Comparison of ENCODE assay signal across 8 mouse cellular contexts in genomic region chr10:79852107-79852789, GRCm38 (mm10). TPM values are rescaled to one million over a fixed set of nuclear protein-coding genes. Genes with fewer than 3 reads are reported as not detected.
DNase-seq lines count a peak whose midpoint lies in the region; ATAC-seq and TF ChIP-seq lines count a peak whose summit lies in the region.

No protein-coding gene starts in this region.

- intact Hi-C loops in heart, postnatal 10 days (cut with DNase I), result no loop called here

- no peaks in the 10 kb centered on the region for H3K36me3 ChIP-seq in midbrain, embryonic 15.5 days (replicated peaks)

- H3K4me3 ChIP-seq in bone marrow macrophage, adult 2 months (ENCODE audit: insufficient read depth, low read length), result peak overlapping the region; percentile 70; the same call in 1 of the 2 replicates
- peak overlapping the region; percentile 91; the same call in 1 of the 2 replicates for H3K4me3 ChIP-seq in midbrain, embryonic 15.5 days

- H3K9ac ChIP-seq in midbrain, embryonic 15.5 days, result peak overlapping the region; percentile 66

- TF ChIP-seq CTCF in bone marrow macrophage, adult 2 months (IDR thresholded peaks at IDR 0.05; ENCODE audit: low read depth, low read length), result no peak

- no peak for TF ChIP-seq POLR2A in bone marrow macrophage, adult 2 months (IDR thresholded peaks at IDR 0.05; ENCODE audit: borderline replicate concordance, low read depth, low read length)

- ATAC-seq in midbrain, embryonic 15.5 days (replicated peaks), result no peak
- ATAC-seq in granulocyte monocyte progenitor cell, adult 5-6 weeks (replicated peaks; ENCODE audit: poor library complexity, severe bottlenecking), result no peak
- no peak for ATAC-seq in erythroid progenitor cell, adult 5-6 weeks (replicated peaks; ENCODE audit: low FRiP score, poor library complexity, severe bottlenecking)

- WGBS in midbrain, embryonic 15.5 days, result 57% methylated on average over 9 of the region's 9 CpGs

- peaks cover 30% of the 10 kb centered on the region for H3K4me1 ChIP-seq in bone marrow macrophage, adult 2 months (ENCODE audit: control insufficient read depth, insufficient read depth, low read length)
- H3K4me1 ChIP-seq in midbrain, embryonic 15.5 days, result peaks cover 45% of the 10 kb centered on the region

- no peaks in the 10 kb centered on the region for H3K27me3 ChIP-seq in midbrain, embryonic 15.5 days (replicated peaks)

- peak overlapping the region; percentile 76 for H3K4me2 ChIP-seq in midbrain, embryonic 15.5 days

- H3K27ac ChIP-seq in bone marrow macrophage, adult 2 months (ENCODE audit: insufficient read depth, low read depth, low read length), result peak overlapping the region; percentile 97
- H3K27ac ChIP-seq in midbrain, embryonic 15.5 days, result peak overlapping the region; percentile 99

- no peaks in the 10 kb centered on the region for H3K9me3 ChIP-seq in midbrain, embryonic 15.5 days

- peak; percentile 47 for DNase-seq in cerebellum, adult 11-12 months
- no peak for DNase-seq in cerebellum, postnatal 14 days
- DNase-seq in heart, postnatal 10 days, result peak; percentile 68
- peak; percentile 69 to 78 for DNase-seq in kidney, postnatal 4 days

RNA-seq across cellular contexts. Expression of gene Ptbp1, which starts 2.0 kb away (rescaled TPM):
- polyA plus RNA-seq in bone marrow macrophage, adult 2 months (2012; ENCODE audit: insufficient read depth, insufficient read length, missing spikeins), result 129 and 141 TPM in 2 replicates
- 100 to 1,000 TPM; 144 to 145 TPM for total RNA-seq in heart, postnatal 10 days (2021)
- 72.7 and 79.4 TPM in 2 replicates for polyA plus RNA-seq in midbrain, embryonic 15.5 days (2015; fragmentation: Nextera tagmentation; extraction: Ambion mirVana)
- 497 and 526 TPM in 2 replicates for total RNA-seq in granulocyte monocyte progenitor cell, adult 5-6 weeks (2014; fragmentation: Nextera tagmentation)
- total RNA-seq in granulocyte monocyte progenitor cell, adult 5-6 weeks (2017), result 211 and 216 TPM in 2 replicates
- 134 and 185 TPM in 2 replicates for total RNA-seq in erythroid progenitor cell, adult 5-6 weeks (2015; ENCODE audit: low replicate concordance)
- total RNA-seq in erythroid progenitor cell, adult 5-6 weeks (2017; ENCODE audit: low replicate concordance), result 89.3 and 94.7 TPM in 2 replicates

RNA-seq across cellular contexts. Expression of gene Prtn3, which starts 22.0 kb away (rescaled TPM):
- not detected in 2 replicates for polyA plus RNA-seq in bone marrow macrophage, adult 2 months (2012; ENCODE audit: insufficient read depth, insufficient read length, missing spikeins)
- total RNA-seq in heart, postnatal 10 days (2021), result under 1 TPM in 1 of 2 experiments, not detected in 1; 0.55 TPM
- polyA plus RNA-seq in midbrain, embryonic 15.5 days (2015; fragmentation: Nextera tagmentation; extraction: Ambion mirVana), result 12.2 and 13.3 TPM in 2 replicates
- 2,258 and 3,780 TPM in 2 replicates for total RNA-seq in granulocyte monocyte progenitor cell, adult 5-6 weeks (2014; fragmentation: Nextera tagmentation)
- 1,097 and 1,536 TPM in 2 replicates for total RNA-seq in granulocyte monocyte progenitor cell, adult 5-6 weeks (2017)
- 247 and 296 TPM in 2 replicates for total RNA-seq in erythroid progenitor cell, adult 5-6 weeks (2015; ENCODE audit: low replicate concordance)
- 52.3 and 54.7 TPM in 2 replicates for total RNA-seq in erythroid progenitor cell, adult 5-6 weeks (2017; ENCODE audit: low replicate concordance)

RNA-seq across cellular contexts. Expression of gene Plppr3, which starts 22.2 kb away (rescaled TPM):
- polyA plus RNA-seq in bone marrow macrophage, adult 2 months (2012; ENCODE audit: insufficient read depth, insufficient read length, missing spikeins), result not detected in 2 replicates
- total RNA-seq in heart, postnatal 10 days (2021), result under 1 TPM; 0.53 to 0.89 TPM
- 496 and 503 TPM in 2 replicates for polyA plus RNA-seq in midbrain, embryonic 15.5 days (2015; fragmentation: Nextera tagmentation; extraction: Ambion mirVana)
- total RNA-seq in granulocyte monocyte progenitor cell, adult 5-6 weeks (2014; fragmentation: Nextera tagmentation), result 72.1 and 111 TPM in 2 replicates
- 91.6 and 112 TPM in 2 replicates for total RNA-seq in granulocyte monocyte progenitor cell, adult 5-6 weeks (2017)
- total RNA-seq in erythroid progenitor cell, adult 5-6 weeks (2015; ENCODE audit: low replicate concordance), result 0.84 TPM in 1 of 2 replicates, not detected in the other
- 0.83 and 1.7 TPM in 2 replicates for total RNA-seq in erythroid progenitor cell, adult 5-6 weeks (2017; ENCODE audit: low replicate concordance)

RNA-seq across cellular contexts. Expression of gene Misp, which starts 31.5 kb away (rescaled TPM):
- 0.91 TPM in 1 of 2 replicates, not detected in the other for polyA plus RNA-seq in bone marrow macrophage, adult 2 months (2012; ENCODE audit: insufficient read depth, insufficient read length, missing spikeins)
- total RNA-seq in heart, postnatal 10 days (2021), result under 1 TPM; 0.22 to 0.30 TPM
- 0.23 and 0.85 TPM in 2 replicates for polyA plus RNA-seq in midbrain, embryonic 15.5 days (2015; fragmentation: Nextera tagmentation; extraction: Ambion mirVana)
- total RNA-seq in granulocyte monocyte progenitor cell, adult 5-6 weeks (2014; fragmentation: Nextera tagmentation), result 0.34 TPM in 1 of 2 replicates, not detected in the other
- total RNA-seq in granulocyte monocyte progenitor cell, adult 5-6 weeks (2017), result 0.82 TPM in 1 of 2 replicates, not detected in the other
- not detected in 2 replicates for total RNA-seq in erythroid progenitor cell, adult 5-6 weeks (2015; ENCODE audit: low replicate concordance)
- total RNA-seq in erythroid progenitor cell, adult 5-6 weeks (2017; ENCODE audit: low replicate concordance), result not detected in 2 replicates

RNA-seq across cellular contexts. Expression of gene Elane, which starts 33.8 kb away (rescaled TPM):
- 0.75 TPM in 1 of 2 replicates, not detected in the other for polyA plus RNA-seq in bone marrow macrophage, adult 2 months (2012; ENCODE audit: insufficient read depth, insufficient read length, missing spikeins)
- total RNA-seq in heart, postnatal 10 days (2021), result not detected
- 1.2 TPM in 1 of 2 replicates, not detected in the other for polyA plus RNA-seq in midbrain, embryonic 15.5 days (2015; fragmentation: Nextera tagmentation; extraction: Ambion mirVana)
- 5,751 and 6,009 TPM in 2 replicates for total RNA-seq in granulocyte monocyte progenitor cell, adult 5-6 weeks (2014; fragmentation: Nextera tagmentation)
- 2,814 and 3,772 TPM in 2 replicates for total RNA-seq in granulocyte monocyte progenitor cell, adult 5-6 weeks (2017)
- total RNA-seq in erythroid progenitor cell, adult 5-6 weeks (2015; ENCODE audit: low replicate concordance), result 613 and 617 TPM in 2 replicates
- 146 and 166 TPM in 2 replicates for total RNA-seq in erythroid progenitor cell, adult 5-6 weeks (2017; ENCODE audit: low replicate concordance)

Comparison
In these comparisons a context has a peak if more than half of its experiments do, and no peak if none do; other contexts are left out.
1. DNase-seq: peak in cerebellum, adult 11-12 months (single experiment), heart, postnatal 10 days (2 of 2) and kidney, postnatal 4 days (2 of 2); none in cerebellum, postnatal 14 days (0 of 2).
2. RNA of gene Prtn3, which starts 22.0 kb away (total RNA-seq): 1,097 to 3,780 TPM in granulocyte monocyte progenitor cell, adult 5-6 weeks and 52.3 to 296 TPM in erythroid progenitor cell, adult 5-6 weeks; 0.55 TPM in heart, postnatal 10 days; every median in the first group is over 10 times any median in the second.
3. RNA of gene Plppr3, which starts 22.2 kb away (total RNA-seq): 72.1 to 112 TPM in granulocyte monocyte progenitor cell, adult 5-6 weeks; 0.53 to 0.89 TPM in heart, postnatal 10 days and 0.83 to 1.7 TPM in erythroid progenitor cell, adult 5-6 weeks; every median in the first group is over 10 times any median in the second.